Mouse (Mus musculus) MN1 (cell line): ENCODE results near the gene Tmem223.

Source experiments
- DNase-seq: peaks from one replicate; pipeline ENCODE4 v3.0.0-alpha.2; 2016; ENCODE audit warnings: low spot score

The Tmem223 gene

GRCm38 (mm10) chr19:8745382-8745781, 25.4 kb upstream of the Tmem223 start:
- no peak for DNase-seq

DNA sequence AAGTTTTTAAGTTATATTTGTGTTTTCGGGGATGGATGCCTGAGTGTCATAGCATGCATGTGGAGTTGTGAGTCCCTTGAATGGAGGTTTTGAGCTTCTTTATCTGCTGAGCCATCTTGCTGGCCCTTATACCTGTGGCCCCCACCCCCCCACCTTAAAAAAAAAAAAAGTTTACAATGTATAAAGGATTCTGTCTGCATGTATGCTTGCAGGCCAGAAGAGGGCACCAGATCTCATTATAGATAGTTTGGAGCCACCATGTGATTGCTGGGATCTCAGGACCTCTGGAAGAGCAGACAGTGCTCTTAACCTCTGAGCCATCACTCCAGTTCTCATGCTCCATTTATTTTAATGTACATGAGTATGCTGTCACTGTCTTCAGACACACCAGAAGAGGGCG, 23.4 kb upstream of the Tmem223 start:
- no peak for DNase-seq

GRCm38 (mm10) chr19:8755652-8756051, 15.1 kb upstream of the Tmem223 start:
- no peak for DNase-seq

GRCm38 (mm10) chr19:8756635-8757387, 14.0 kb upstream of the Tmem223 start, which contains the start of gene Nxf1:
Gene Nxf1 (plus strand): TSS chr19:8757073.
- DNase-seq, result peak; percentile 92

DNA sequence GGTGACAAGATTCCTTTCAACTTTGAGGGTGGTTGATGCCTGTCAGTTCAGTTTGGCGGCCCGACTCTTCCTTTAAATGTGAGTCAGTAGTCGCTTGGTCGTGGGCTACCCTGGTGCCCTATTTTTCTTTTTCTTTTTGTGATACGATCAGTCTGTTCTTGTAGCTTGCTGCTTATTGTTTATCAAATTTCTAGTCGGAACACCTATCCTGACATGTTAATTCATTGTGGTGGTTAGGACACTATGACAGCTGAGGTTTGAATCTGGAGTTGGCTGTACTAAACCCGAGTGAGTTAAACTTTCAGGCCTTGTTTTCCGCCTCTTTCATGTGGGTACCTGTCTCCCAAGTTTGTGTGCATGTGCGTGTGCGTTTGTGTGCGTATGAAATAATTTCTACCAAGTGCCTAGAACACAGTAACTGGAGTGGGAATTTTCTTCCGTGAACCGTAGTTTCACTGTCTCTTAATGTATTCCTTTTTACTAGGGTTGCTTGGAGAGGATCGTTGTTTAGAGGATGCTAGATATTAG, 13.3 kb upstream of the Tmem223 start:
- no peak for DNase-seq

DNA sequence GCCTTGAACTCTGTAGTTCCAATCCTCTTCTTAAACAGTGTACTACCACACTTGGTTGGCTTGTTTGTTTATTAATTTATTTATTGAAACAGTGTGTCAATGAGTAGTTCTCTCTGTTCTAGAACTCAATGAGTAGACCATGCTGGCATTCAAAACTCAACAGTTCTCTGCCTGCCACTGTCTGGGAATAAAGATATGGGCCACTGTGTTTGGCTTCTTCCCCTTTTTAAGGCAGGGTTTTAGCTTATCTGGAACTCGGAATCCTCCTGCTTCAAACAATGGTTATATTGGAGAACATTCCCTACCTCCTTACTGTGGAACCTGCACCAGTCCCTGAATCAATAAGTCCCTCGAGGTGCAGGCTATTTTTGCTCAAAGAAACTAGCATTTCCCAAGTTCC, 11.9 kb upstream of the Tmem223 start:
- no peak for DNase-seq

GRCm38 (mm10) chr19:8760757-8761156, 10.0 kb upstream of the Tmem223 start:
- DNase-seq, result no peak

DNA sequence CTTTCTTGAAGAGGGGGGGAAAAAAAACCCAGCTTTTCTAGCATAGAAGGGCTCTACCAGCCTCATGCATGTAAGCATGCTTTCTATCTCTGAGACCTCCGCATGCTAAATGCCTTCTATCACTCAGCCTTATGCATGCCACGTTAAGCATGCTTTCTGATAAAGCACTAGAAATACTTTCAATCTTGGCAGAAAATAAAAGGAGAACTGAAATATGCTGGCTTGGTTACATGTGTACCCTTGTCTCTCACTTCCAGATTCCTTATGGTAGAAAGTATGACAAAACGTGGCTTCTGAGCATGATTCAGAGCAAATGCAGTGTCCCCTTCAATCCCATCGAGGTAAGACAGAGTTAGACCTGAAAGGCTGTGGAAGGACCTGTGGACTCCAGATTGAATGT, 7.5 kb upstream of the Tmem223 start:
- DNase-seq, result no peak

GRCm38 (mm10) chr19:8765562-8765961, 5.2 kb upstream of the Tmem223 start:
- no peak for DNase-seq

- no peak for DNase-seq
These were observed 2.2 kb downstream of the Tmem223 start for GRCm38 (mm10) chr19:8772996-8773395.

GRCm38 (mm10) chr19:8773409-8773808, 2.6 kb downstream of the Tmem223 start:
- no peak for DNase-seq

DNA sequence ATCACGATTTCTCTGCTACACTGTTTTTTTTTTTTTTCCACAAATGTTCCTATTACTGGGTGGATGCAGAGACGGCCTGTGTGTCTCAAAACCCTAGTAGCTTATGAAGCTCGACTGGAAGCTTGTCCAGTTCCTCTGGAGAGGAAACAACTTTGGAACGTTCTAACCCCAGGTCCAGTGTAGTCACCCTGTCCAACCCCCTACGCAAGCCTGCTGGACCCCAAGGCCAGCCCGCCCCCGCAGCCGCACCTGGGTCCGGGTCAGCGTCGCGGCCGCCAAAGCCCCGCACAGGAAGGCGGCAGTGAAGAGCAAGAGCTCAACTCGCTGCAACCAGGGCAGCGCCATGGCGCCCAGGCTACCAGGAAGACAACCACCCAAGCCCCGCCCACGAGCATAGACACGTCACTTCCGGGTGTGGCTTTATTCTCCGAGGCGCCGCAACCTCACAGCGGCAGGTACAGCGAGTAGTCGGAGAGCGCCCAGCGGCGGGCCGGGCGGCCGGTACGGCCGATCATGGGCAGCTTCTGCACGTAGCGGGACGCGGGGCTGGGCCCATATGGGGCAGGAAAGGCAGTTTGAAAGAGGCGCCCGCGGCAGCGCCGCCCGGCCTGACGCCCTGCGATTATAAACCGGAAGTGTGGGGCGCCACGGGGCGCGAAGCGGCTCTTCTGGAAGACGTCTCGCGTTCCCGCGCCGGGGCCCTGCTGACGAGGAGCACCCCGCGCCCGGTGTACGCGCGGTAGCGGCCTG, 3.5 kb downstream of the Tmem223 start, which contains the start of gene Tmem179b:
TSS of gene Tmem179b (minus strand) at position 382 of the 750 bp plus-strand sequence.
- DNase-seq, result peak; percentile 89

DNA sequence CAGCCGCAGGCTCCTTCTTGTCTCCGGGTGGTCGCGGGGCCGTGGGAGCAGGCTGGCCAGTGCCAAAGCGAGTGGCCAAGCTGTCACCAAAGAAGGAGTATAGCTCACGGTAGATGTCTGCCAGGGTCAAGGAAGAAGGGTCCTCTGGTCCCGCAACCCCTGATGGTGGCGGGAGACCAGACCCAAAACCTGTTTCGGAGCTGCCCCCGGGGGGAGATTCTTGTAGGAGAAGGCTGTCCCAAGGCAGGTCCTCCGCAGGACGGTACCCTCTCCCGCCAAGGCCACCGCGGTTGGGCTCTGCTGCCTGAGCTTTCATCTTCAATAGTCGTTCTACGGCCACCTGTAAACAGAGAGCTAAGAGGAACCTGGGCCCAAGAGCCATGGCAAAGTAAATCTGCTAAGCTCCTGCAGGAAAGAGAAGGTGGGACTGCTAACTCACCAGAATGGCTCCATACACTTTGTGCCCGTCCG, 4.2 kb downstream of the Tmem223 start:
- peak; percentile 14 for DNase-seq

- DNase-seq, result peak; percentile 91
These were observed 15.4 kb downstream of the Tmem223 start, which contains the start of gene Taf6l for GRCm38 (mm10) chr19:8786008-8786781. Gene Taf6l (minus strand): TSS chr19:8786417.

DNA sequence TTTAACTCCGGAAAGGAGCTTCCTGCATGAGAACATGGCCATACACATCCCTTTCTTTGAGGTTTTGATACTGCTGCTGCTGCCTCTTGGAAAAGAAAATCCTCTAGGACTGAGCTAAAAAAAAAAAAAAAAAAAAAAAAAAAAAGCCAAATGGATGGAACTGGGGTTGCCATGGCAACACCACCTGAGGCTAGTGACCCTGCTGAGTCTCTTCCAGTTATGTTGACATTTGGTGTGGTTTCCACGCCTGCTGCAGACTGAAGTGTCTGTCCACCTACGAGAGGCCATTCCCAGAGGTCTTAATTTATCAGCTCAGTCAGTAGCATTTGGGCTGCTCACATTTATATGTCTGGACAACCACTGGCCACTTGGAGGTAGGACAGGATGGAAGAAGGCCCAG, 17.7 kb downstream of the Tmem223 start:
- DNase-seq, result peak; percentile 59

- DNase-seq, result no peak
These were observed 18.4 kb downstream of the Tmem223 start for GRCm38 (mm10) chr19:8789171-8789570.

DNA sequence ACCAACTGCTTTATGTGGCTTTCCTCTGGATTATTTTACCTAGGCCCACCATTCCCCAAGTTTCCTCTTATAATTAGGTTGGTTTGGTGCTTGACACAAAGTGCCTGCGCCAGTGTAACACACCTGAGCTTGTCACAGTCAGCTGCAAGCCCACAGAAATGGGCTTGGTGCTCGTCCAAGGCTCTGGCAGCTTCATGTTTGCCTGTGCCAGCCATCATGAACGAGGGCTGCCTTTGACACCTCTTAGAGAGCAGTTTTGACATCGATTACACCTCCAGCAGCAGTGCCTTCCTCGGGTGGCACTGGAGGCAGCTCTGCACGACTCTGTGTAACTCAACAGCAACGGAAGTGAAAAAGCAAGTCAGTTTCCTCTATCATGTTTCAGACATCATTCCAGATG, 19.4 kb downstream of the Tmem223 start:
- no peak for DNase-seq

- peak; percentile 85 for DNase-seq
These were observed 27.6 kb downstream of the Tmem223 start, which contains the start of gene Polr2g for GRCm38 (mm10) chr19:8798264-8798946. Gene Polr2g (minus strand): TSS chr19:8798577.

- no peak for DNase-seq
These were observed 28.1 kb downstream of the Tmem223 start for GRCm38 (mm10) chr19:8798947-8799315.

- DNase-seq, result peak; percentile 95
These were observed 31.5 kb downstream of the Tmem223 start, which contains the start of gene Zbtb3 for GRCm38 (mm10) chr19:8802130-8802821. Gene Zbtb3 (plus strand): TSS chr19:8802555.
